ENCODE assay signal across 9 mouse cellular contexts in genomic region chr19:55839036-55839555, GRCm38 (mm10).
A peak's percentile ranks its signal among the peaks of the same experiment; 100 is the strongest.
DNase-seq lines count a peak whose midpoint lies in the region; ATAC-seq and TF ChIP-seq lines count a peak whose summit lies in the region.
"Had no signal": no experiment of that assay in that cellular context is flagged by ENCODE, and none has a peak within 500 bp of the region (broad histone marks: within the 10 kb centered on the region; RNA-seq: fewer than 3 reads in every experiment).

No protein-coding gene starts in this region.

- no peaks in the 10 kb centered on the region for H3K27me3 ChIP-seq in neural tube, embryonic 13.5 days
- H3K27me3 ChIP-seq in heart, embryonic 13.5 days (replicated peaks) = no peaks in the 10 kb centered on the region
- no peaks in the 10 kb centered on the region for H3K27me3 ChIP-seq in limb, embryonic 10.5 days (ENCODE audit: low read depth, poor library complexity, severe bottlenecking)
- H3K27me3 ChIP-seq in stomach, postnatal 0 days (ENCODE audit: control insufficient read depth, insufficient read depth, low read length) = no peaks in the 10 kb centered on the region

- no peak overlapping the region for H3K4me3 ChIP-seq in neural tube, embryonic 13.5 days
- no peak overlapping the region for H3K4me3 ChIP-seq in heart, embryonic 13.5 days
- H3K4me3 ChIP-seq in limb, embryonic 10.5 days = no peak overlapping the region
- H3K4me3 ChIP-seq in stomach, postnatal 0 days (ENCODE audit: low read depth, low read length) = no peak overlapping the region
- H3K4me3 ChIP-seq: myocyte had no signal

- DNase-seq in neural tube, embryonic 10.5 days (ENCODE audit: extremely low spot score, low spot score) = no peak
- no peak for DNase-seq in limb, embryonic 10.5 days (ENCODE audit: low spot score)
- DNase-seq in stomach, postnatal 0 days (ENCODE audit: low spot score) = no peak
- DNase-seq in layer of hippocampus, adult 11-12 months (ENCODE audit: low spot score) = no peak
- no peak for DNase-seq in left cerebral cortex, postnatal 4 days
- no peak for DNase-seq in spleen, postnatal 4 days (ENCODE audit: low spot score in 2 of 2)

- TF ChIP-seq EP300 in stomach, postnatal 0 days (optimal IDR thresholded peaks at IDR 0.05) = no peak

- WGBS in neural tube, embryonic 13.5 days = 53% methylated on average over 10 of the region's 10 CpGs
- WGBS in heart, embryonic 13.5 days = 45% methylated on average over 10 of the region's 10 CpGs
- WGBS in limb, embryonic 10.5 days = 74% methylated on average over 10 of the region's 10 CpGs
- WGBS in stomach, postnatal 0 days = 26% methylated on average over 10 of the region's 10 CpGs

- no peak overlapping the region for H3K9ac ChIP-seq in neural tube, embryonic 13.5 days
- no peak overlapping the region for H3K9ac ChIP-seq in heart, embryonic 13.5 days
- H3K9ac ChIP-seq in stomach, postnatal 0 days (ENCODE audit: low read length) = no peak overlapping the region

- H3K9me3 ChIP-seq in neural tube, embryonic 13.5 days = no peaks in the 10 kb centered on the region
- no peaks in the 10 kb centered on the region for H3K9me3 ChIP-seq in heart, embryonic 13.5 days
- no peaks in the 10 kb centered on the region for H3K9me3 ChIP-seq in limb, embryonic 10.5 days (replicated peaks)
- no peaks in the 10 kb centered on the region for H3K9me3 ChIP-seq in stomach, postnatal 0 days (ENCODE audit: control insufficient read depth, low read length)

- H3K4me2 ChIP-seq in neural tube, embryonic 13.5 days = no peak overlapping the region
- H3K4me2 ChIP-seq in heart, embryonic 13.5 days = peak overlapping the region; percentile 14
- H3K4me2 ChIP-seq in stomach, postnatal 0 days (replicated peaks; ENCODE audit: low read depth) = peak overlapping the region; percentile 38

- no peak for TF ChIP-seq CTCF in stomach, postnatal 0 days (IDR thresholded peaks at IDR 0.05; ENCODE audit: low read depth)

- H3K4me1 ChIP-seq in neural tube, embryonic 13.5 days (replicated peaks) = peaks cover 58% of the 10 kb centered on the region
- peaks cover 68% of the 10 kb centered on the region for H3K4me1 ChIP-seq in heart, embryonic 13.5 days
- H3K4me1 ChIP-seq in limb, embryonic 10.5 days = peaks cover 80% of the 10 kb centered on the region
- peaks cover 9% of the 10 kb centered on the region for H3K4me1 ChIP-seq in stomach, postnatal 0 days (replicated peaks; ENCODE audit: control insufficient read depth, insufficient read depth)

- no peaks in the 10 kb centered on the region for H3K36me3 ChIP-seq in neural tube, embryonic 13.5 days
- H3K36me3 ChIP-seq in heart, embryonic 13.5 days = peaks cover 5% of the 10 kb centered on the region; the same call in 1 of the 2 replicates
- H3K36me3 ChIP-seq in limb, embryonic 10.5 days = peaks cover 14% of the 10 kb centered on the region
- H3K36me3 ChIP-seq in stomach, postnatal 0 days (ENCODE audit: control insufficient read depth, insufficient read depth, low read length) = no peaks in the 10 kb centered on the region

- no peak for ATAC-seq in neural tube, embryonic 13.5 days (ENCODE audit: low read depth)
- ATAC-seq in heart, embryonic 13.5 days (ENCODE audit: extremely low read depth, insufficient number of reproducible peaks, low FRiP score, low TSS enrichment) = no peak
- no peak; the same call in 1 of the 2 replicates for ATAC-seq in stomach, postnatal 0 days (ENCODE audit: low FRiP score, low TSS enrichment)

- peak overlapping the region; percentile 49 for H3K27ac ChIP-seq in neural tube, embryonic 13.5 days (replicated peaks)
- peak overlapping the region; percentile 81 for H3K27ac ChIP-seq in heart, embryonic 13.5 days (replicated peaks)
- peak overlapping the region; percentile 56 for H3K27ac ChIP-seq in limb, embryonic 10.5 days
- H3K27ac ChIP-seq in stomach, postnatal 0 days (replicated peaks) = peak overlapping the region; percentile 79

- intact Hi-C loops in left cerebral cortex, postnatal 4 days (cut with DNase I) = no loop called here
